Mouse (Mus musculus) ovary, adult 18-20 months (tissue): ENCODE results near the gene Ppp2r5e.

ENCODE experiments used
- DNase-seq: peaks from one replicate; pipeline ENCODE4 v3.0.0; 2022; ENCODE audit warnings: low spot score, mixed read lengths

Ppp2r5e gene

DNA sequence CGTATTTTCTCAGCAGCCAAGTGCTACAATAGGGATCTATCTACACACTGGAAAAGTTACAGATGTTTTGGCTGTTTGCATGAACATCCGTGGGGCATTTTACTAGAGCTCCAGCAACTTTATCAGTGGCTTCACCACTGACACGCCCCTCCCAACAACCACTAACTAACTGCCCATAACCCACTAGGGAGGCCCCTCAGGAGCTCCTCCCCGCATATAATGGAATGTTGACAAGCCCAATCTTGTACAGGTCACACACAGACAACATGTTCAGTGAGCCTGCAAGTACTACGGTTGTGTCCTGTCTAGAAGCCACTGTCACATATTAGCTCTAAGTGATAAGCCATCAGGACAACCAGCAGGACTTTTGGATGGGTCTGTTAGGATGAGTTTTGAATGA lies 18.8 kb downstream of the Ppp2r5e start:
- DNase-seq: no peak

DNA sequence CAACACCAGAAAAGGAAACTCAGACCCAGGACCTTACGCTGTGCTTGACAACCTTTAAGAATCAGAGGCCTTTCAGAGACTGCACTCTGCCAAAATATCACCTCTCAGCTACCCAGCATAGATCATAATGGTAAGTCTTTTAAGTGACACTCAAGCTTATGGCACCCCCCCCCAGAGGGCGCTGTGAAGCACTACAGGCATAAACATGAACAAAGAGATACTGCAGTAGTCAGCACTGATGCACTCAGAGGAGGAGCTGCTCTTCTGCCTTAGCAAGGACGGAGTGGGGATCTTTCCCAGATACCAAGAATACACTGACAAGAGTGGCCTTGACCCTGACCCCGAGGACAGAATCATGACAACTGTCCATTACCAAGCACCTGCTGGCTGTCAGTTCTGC lies 23.8 kb downstream of the Ppp2r5e start:
- no peak for DNase-seq

DNA sequence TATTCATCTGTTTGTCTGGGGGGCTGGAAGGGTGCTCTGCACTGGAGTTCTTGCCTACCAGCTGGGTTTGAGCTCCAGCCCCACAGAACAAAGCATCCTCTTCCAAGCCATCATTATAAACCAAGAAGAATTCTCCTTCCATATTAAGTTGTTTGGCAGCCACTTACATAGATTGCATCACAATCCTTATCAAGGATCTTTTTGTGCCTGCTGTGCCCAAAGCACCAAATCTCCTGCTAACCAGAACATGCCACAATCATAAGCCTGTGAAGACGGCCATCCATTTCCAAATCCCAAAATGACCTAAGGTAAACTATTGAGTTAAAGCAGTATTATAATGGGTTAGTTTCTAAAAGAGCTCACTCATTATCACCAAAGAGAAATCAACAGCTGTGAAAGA lies 25.9 kb downstream of the Ppp2r5e start:
- DNase-seq: no peak

DNA sequence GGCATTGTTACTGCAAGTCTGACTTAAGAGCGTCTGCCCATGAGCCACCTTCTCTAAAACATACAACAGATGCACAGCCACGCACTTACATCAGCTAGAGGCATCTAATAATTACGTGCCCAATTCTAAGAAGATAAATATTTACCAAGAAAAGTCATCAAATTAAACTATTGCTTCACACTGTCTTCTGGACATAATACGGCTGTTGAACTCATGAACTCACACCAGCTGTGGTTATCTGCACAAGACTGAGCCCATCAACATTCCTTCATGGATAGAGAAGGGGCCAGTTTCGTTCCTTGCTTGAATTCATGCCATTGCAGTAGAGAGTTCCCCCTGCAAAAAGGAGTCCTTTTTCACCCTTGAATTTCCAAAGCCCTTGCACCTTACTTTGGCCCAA lies 28.3 kb downstream of the Ppp2r5e start:
- DNase-seq: no peak

DNA sequence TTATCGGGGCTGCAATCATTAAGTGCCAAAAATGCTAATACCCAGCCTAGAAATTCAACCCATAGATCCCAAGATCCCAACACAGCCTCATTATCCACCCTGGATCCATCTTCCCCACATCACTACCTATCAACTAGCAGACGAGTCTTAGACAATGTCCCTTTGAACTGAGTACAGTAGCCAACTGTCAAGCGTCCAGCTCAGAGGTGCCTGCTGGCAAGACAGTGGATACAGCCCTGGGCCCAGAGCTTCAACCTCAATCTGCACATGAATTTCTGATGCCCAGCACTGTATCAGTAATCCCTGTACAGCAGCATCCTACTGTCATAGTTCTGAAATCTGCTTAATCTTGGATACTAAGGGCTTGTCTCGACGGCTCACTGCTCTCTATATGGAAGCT lies 30.3 kb downstream of the Ppp2r5e start:
- DNase-seq: no peak

DNA sequence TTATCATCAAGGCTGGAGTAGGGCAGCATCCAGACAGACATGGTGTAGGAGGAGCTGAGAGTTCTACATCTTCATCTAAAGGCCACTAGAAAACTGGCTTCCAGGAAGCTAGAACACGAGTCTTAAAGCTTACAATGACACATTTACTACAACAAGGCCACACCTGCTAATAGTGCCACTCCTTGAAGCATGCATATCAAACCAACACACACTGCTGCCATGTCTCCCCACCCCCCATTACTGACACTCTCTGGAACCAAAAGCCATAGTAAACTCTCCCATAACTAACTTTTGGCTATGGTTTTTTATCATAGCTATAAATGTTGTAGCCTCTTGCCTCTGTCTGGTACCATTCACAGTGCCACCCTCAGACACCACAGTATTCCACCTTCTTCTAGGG lies 31.5 kb downstream of the Ppp2r5e start:
- DNase-seq: no peak

DNA sequence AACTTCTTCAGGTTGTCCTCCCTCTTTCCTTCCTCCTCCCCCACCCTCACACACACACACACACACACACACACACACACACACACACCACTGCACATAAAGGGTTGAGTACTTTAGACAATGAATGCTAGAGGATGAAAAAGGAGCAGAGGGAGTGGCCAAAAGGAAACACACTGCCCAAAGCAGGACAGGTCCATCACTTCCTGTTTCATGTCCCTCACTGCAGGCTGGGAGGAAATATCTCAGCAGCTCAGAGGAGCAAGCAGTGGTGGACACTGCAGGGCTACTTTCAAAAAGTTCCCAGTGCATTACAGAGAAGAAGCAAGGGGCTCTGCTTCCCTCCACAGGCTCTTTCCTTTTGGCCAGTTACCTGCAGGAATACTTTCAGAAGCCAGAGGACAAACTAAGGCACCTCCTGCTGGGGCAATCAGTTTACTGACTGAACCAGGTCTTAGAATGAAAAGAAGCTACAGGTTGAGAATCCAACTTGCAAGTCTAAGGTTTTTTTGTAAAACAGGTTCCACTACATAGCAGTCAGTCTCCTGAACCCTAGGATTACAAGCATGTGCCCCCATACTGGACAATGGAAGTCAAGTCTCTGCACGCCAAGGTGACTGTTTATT lies 32.9 kb downstream of the Ppp2r5e start:
- no peak for DNase-seq

DNA sequence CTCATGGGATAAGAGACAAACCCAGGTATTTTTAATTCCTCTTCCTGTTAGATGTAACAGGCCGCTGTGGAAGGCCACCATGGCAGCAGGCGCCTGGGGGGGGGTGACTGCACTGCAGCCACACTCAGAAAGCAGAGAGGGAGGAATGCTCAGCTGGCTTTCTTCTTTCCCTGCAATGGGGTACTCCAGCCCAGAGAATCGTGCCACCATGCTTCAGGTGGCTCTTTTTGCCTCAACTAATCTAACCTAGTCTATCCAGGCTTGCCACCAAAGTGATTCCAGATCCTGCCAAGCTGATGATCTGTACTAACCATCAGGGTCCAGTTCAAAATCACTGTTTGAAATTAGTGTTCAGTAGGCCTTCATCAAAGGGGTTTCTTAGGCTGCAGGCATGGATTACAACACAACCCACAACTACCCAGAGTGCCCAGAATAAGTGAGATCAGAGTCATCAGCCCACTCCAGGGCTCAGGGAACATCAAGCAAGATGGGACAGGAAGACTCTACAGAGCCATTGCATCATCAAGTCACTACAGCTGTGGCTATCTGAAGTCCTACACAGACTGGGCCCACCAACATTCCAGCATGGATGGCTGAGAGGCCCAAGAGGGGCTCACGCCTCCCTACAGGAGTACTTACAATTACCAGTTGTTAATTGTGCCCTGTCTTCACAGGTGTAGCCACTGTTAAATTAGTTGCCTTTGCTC lies 35.2 kb downstream of the Ppp2r5e start:
- no peak for DNase-seq

DNA sequence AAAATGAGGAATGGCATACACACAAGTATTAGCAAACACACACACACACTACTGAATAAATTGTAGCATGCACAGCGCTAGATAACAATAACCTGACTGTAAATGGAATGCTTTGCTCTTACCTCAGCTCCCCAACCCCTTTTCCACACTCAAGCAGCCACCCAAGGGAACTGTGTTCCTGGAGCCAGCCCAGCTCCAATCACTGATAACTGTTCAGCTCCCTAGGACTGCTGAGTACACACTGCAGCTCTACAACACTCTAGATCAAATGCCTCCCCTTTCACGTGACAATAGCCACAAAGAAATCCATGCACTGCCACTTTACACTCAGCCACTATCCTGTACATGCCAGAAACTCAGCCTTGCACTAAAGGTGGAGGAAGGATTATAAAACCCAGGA lies 36.8 kb downstream of the Ppp2r5e start:
- no peak for DNase-seq

DNA sequence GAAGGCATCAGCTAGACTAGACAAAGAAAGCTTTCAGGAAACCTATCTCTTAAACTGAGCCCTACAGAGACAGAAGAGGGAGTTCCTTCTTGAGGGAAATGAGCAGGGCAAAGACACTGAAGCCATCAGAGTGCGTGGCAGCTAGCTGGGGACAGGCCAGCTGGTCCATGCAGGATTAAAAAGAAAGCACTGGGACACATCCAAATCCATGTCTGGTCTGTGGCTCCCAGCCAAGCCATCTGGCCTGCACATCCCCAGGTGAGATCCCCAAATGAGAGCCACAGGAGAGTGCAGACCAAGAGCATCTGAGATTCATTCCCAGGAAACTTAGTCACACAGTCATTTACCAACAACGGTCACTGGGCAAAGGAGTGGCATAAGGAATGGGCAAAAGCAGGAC lies 38.2 kb downstream of the Ppp2r5e start:
- no peak for DNase-seq

DNA sequence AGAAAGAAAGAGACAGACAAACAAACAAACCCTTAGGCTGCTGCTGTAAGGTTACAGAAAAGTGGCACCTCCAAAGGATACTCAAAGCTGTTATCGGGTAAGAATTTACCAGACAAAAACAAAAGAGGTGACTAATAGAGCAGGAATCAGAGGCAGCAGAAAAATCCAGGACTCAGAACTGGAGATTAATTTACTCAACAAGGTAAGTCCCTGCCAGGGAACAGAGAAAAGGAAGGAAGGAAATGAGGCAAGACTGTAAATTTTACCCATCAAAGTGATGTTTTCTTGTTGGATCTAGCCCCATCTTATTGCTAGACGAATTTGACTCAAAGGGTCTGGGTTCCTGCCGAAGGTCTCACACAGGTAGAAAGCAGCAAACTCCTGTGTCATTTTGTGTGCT lies 41.0 kb downstream of the Ppp2r5e start:
- no peak for DNase-seq

DNA sequence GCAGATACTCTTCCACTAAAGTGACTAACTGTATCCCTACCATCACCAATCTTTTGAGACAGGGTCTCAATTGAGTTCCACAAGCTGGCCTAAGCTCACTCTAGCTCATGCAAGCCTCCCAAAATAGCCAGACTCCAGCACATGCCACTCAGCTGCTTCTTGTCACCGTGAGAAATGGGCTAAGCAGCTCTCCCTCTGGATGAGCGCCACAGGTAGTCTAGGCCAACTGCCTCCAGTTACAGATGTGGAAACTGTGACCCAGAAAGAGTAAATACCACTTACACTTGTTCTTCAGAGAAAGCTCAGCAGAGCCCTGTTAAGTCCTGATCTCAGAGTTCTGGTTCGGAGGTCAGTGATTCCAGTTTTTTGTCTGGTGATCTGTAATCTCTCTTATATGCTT lies 43.7 kb downstream of the Ppp2r5e start:
- DNase-seq: no peak

DNA sequence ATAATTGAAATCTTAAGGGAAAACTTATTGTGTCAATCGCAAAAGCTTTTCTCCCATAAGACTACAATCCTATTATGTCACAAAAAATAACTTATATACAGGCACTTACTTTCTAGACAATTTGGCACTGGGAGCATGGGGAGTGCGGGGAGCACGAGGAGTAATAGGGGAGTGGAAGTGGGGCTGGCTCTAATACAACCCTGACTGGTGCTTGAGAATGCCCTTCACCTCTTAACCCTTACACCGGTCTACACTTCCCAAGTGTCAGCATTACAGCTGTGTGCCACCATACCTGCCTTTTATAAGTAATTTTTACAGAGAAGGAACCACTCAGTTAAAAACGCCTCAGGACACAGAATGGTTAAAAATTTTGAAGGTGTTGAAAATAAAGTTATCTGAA lies 44.4 kb downstream of the Ppp2r5e start:
- no peak for DNase-seq

DNA sequence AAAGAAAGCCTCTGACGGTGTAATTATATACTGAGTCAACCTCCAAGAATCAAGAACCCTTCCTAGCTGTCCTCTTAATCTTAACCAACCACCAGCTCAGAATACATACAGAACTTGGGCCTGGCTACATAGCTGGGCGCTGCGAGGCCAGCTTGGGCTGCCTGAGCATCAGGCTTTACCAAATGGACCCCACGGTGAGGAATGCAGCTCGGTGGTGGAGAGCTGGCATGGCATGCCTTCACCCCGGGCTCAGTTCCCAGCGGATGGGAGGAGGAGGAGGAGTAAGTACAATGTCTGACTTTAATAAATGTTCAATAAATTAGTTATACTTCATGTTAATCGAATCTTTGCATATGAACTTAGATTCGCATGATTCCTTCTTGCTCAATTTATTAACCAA lies 47.0 kb downstream of the Ppp2r5e start:
- DNase-seq: no peak

DNA sequence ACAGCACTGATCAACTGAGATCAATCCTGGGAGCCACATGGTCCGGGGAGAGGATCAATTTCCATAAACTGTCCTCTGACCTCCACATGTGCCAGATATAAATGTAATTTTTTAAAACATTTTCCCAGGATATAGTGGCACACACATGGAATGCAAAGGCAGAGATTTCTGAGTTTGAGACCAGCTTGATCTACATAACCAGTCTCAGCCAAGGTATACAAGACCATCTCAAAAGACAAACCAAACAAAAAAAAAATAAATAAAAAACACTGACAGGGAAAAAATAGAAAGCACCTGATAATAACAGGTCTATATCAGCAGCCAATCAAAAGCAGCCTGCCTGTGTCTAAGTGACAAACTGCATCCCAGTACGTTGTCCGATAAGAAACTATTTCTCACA lies 48.9 kb downstream of the Ppp2r5e start:
- DNase-seq: no peak

DNA sequence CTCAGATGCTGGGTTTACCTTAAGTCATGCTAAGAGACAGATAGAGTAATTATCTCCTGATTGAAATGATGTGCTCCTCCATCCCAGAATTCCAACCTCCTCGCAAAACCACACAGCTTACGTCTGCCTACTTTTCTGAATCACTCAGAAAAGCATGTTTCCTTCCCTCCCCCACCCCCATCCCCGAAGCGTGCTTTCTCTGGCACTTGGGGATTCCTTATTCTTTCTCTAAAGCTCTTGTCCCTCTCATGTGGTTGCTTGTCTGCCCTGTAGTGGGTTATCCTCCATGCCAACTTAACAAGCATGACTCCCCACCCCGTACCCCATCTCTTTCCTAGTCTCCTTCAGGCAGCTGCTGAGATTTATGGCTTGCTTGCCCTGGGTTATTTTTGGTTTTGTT lies 49.8 kb downstream of the Ppp2r5e start:
- DNase-seq: no peak

DNA sequence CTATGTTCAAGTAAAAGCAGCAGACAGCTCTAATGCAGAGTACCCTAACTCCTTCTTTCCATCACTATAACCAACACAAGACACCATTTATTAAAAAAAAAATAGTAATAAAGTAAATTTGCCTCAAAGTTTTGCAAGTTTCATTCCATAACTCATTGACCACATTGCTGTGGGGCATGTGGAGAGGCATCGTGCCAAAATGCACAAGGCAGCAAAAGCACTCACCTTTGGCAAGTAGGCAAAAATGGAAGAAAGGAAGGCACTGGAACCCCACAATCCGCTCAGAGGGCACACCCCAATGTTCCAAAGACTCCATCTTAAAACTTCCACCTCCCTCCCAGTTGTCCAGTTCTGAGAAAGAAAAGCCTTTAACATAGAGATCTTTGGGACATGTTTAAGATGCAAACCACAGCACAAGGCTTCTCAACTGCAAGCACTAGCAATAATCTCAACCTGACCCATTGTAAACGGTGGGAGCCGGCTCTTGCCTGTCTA lies 50.6 kb downstream of the Ppp2r5e start:
- no peak for DNase-seq

DNA sequence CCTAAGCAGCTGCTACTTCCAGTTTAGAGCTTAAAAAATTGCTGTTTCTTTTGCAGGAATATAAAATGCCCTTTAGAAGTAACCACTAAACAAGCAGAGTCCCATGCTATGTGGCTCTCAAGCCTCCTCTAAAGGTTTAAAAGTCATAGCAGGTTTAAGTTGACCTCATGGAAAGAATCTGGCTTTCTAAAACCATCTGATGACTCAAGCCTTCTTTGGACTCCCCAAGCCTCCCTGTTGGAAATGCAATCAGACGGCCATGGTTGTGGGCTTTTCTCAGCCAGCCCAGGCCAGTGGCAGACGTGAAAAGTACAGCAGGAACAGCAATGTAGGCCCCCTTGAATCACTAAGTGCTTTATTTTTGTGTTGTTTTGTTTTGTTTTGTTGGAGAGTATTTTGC lies 51.4 kb downstream of the Ppp2r5e start:
- no peak for DNase-seq

DNA sequence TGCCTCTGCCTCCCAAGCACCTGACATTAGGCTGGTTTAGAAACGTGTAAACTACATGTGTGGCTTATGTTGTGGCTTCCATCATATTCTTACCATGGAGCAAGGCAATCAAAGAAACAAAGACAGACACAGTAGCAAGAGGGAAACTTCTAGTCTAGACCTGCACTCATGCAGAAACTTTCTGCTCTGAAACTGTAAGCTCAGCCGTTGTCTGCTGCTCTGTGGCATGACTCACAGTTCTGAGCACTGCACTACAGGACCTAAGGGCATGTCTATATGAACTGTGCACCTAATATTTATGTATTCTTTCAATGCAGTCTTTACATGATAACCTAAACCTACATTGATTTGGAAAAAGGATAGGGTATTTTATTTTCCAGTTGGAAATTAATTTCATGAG lies 51.8 kb downstream of the Ppp2r5e start:
- no peak for DNase-seq

DNA sequence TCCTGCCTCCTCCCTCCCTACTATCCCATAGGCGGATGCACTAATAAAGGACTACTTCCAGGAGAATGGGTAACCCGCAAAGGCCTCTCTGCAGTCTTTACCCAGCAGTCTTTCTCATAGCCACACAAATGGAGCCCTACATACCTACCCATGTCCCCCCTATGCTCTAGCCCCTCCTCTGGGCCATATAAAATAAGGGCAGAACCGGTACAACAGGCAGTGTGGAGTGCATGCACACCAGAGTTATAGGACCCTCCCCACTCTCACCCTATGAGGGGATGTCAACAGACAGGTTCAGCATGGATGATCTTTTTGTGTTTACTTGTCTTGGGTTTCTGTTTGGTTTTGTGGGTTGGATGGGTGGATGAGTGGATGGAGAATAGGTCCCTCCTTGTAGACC lies 52.7 kb downstream of the Ppp2r5e start:
- no peak for DNase-seq

DNA sequence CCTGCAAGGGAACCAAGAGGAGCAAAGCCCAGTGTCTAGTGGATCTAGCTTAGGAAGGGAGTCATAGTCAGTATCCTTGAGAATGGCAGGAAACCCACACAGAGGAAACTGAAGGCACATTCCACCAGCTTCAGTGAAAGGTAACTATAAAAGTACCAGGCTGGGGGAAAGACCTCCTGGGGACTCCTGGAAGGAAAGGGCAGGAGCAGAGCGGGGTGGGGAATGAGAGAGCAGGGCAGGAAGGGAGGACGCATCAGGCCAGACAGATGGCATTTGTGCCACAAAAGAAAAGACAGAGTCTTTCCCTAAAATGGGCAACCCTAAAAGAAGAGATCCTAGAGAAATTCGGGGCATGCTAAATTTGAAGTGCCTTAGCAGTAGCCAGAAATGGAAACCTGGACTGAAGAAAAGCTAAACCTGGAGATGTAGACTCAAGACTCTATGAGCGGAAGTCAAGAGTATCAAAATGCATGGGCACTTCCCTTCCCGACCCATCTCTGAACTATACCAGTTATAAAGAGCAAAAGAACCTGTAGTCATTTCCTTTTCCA lies 55.3 kb downstream of the Ppp2r5e start:
- no peak for DNase-seq

DNA sequence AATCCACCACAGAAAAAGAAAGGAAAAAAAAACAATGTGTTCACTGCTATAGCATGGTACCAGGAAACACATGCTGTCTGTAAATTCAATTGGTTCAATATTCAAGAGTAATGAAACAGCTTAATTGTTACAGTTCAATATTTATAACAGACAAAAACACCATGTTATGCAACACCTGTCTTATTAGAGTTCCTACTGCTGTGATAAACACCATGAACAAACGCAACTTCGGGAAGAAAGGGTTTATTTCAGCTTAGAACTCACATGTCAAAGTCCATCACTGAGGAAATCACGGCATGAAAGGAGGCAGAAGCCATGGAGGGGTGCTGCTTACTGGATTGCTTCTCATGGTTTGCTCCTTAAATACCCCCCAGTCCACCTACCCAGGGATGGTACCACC lies 56.8 kb downstream of the Ppp2r5e start:
- no peak for DNase-seq

DNA sequence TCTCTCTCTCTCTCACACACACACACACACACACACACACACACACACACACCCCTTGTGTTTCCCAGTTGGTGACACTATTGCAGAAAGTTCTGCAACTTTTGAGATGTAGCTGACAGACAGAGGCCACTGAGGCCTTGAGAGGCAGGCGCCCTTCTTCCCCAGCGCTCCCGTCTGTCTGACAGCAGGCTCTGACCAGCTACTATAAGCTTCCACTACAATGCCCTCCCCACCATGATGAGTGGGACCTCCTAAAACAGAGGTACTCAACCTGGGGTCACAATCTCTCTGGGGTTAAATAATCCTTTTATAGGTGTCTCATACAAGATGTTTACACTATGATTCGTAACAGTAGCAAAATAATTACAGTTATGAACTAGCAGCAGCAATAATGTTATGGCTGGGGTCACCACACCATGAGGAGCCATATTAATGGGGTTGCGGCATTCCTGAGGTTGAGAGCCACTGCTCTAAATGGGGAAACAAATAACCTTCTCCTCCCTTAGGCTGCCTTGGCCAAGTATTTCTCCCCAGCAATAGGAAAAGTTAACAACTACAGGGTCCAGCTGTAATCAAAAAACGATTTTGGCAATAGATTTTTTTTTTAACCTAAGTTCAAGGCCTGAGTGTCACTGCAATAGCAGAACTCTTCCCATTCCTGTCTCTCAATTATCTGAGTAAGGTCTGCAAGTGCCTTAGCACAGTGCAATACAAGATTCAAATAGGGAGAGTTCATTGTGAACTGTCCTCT lies 58.2 kb downstream of the Ppp2r5e start:
- no peak for DNase-seq
